Mouse (Mus musculus) lung, postnatal 0 days (tissue): ENCODE results near the gene Tmigd3.

ENCODE experiments used
- CTCF ChIP-seq: IDR thresholded peaks from 2 replicates; pipeline ENCODE4 v1.5.1; 2016; ENCODE audit warnings: antibody characterized with exemption, mild to moderate bottlenecking
- EP300 ChIP-seq: IDR thresholded peaks from 2 replicates; pipeline ENCODE4 v1.6.1; 2016; ENCODE audit warnings: antibody characterized with exemption, mild to moderate bottlenecking, control low read depth

- TF ChIP-seq CTCF, result no peak
- no peak for TF ChIP-seq EP300
Measured at GRCm38 (mm10) chr3:105933926-105934325, 63.2 kb downstream of the Tmigd3 start.
